In genomic region chr4:43476604-43477003, GRCm38 (mm10) we compare ENCODE assay signal across 15 mouse cellular contexts. TPM values are rescaled to one million over a fixed set of nuclear protein-coding genes. Genes with fewer than 3 reads are reported as not detected.
DNase-seq lines count a peak whose midpoint lies in the region; ATAC-seq lines count a peak whose summit lies in the region.
"Had no signal": no experiment of that assay in that cellular context is flagged by ENCODE, and none has a peak within 500 bp of the region (broad histone marks: within the 10 kb centered on the region; RNA-seq: fewer than 3 reads in every experiment).

No protein-coding gene starts in this region.

- no peak overlapping the region for H3K4me3 ChIP-seq in kidney, embryonic 16.5 days (ENCODE audit: low read length)
- H3K4me3 ChIP-seq: liver, embryonic 13.5 days had no signal

- WGBS in kidney, embryonic 16.5 days = 81% methylated on average over 6 of the region's 6 CpGs

- no peak overlapping the region for H3K9ac ChIP-seq in kidney, embryonic 16.5 days (replicated peaks; ENCODE audit: low read length)
- H3K9ac ChIP-seq: liver, embryonic 13.5 days had no signal

- no peaks in the 10 kb centered on the region for H3K36me3 ChIP-seq in kidney, embryonic 16.5 days (ENCODE audit: insufficient read depth, low read length)
- H3K36me3 ChIP-seq: liver, embryonic 13.5 days had no signal

- H3K9me3 ChIP-seq in kidney, embryonic 16.5 days (ENCODE audit: low read length) = no peaks in the 10 kb centered on the region
- H3K9me3 ChIP-seq: liver, embryonic 13.5 days had no signal

- no peak overlapping the region for H3K27ac ChIP-seq in kidney, embryonic 16.5 days (ENCODE audit: low read length)
- H3K27ac ChIP-seq: liver, embryonic 13.5 days had no signal

- DNase-seq in kidney, adult 9 months = peak; percentile 61
- DNase-seq in spleen, postnatal 36 days (ENCODE audit: low spot score in 2 of 2) = peak; percentile 62 to 70
- no peak for DNase-seq in spleen, postnatal 4 days (ENCODE audit: low spot score in 2 of 2)
- no peak for DNase-seq in left cerebral cortex, adult 11 months (ENCODE audit: low spot score)
- DNase-seq in urinary bladder, postnatal 4 days (ENCODE audit: low spot score in 2 of 2) = no peak
- DNase-seq in frontal cortex, postnatal 10 days (ENCODE audit: low spot score in 2 of 2) = no peak
- DNase-seq: cerebellum, postnatal 25 days; gastrocnemius, postnatal 14 days; liver, embryonic 13.5 days had no signal

- H3K27me3 ChIP-seq in kidney, embryonic 16.5 days (ENCODE audit: insufficient read depth, low read length) = no peaks in the 10 kb centered on the region
- H3K27me3 ChIP-seq: liver, embryonic 13.5 days; Patski had no signal

- no peak for ATAC-seq in kidney, embryonic 16.5 days (ENCODE audit: low FRiP score, low TSS enrichment)
- ATAC-seq in granulocyte monocyte progenitor cell, adult 5-6 weeks (replicated peaks; ENCODE audit: poor library complexity, severe bottlenecking) = 0 out of 2 replicates have a peak, but pooled peaks have one; percentile 5
- ATAC-seq: Patski had no signal

- H3K4me1 ChIP-seq in kidney, embryonic 16.5 days (ENCODE audit: insufficient read depth, low read length) = no peaks in the 10 kb centered on the region

- no peak overlapping the region for H3K4me2 ChIP-seq in kidney, embryonic 16.5 days (replicated peaks; ENCODE audit: low read depth, low read length)
- H3K4me2 ChIP-seq: liver, embryonic 13.5 days had no signal

RNA-seq across cellular contexts. Expression of gene Sit1, which starts 6.9 kb away (rescaled TPM):
- polyA plus RNA-seq in kidney, embryonic 16.5 days (2015; fragmentation: Nextera tagmentation; extraction: Ambion mirVana) = not detected in 2 replicates
- not detected in 2 replicates for total RNA-seq in granulocyte monocyte progenitor cell, adult 5-6 weeks (2014; fragmentation: Nextera tagmentation)
- total RNA-seq in granulocyte monocyte progenitor cell, adult 5-6 weeks (2017) = not detected in 2 replicates
- total RNA-seq: gastrocnemius, postnatal 14 days had no signal
- polyA plus RNA-seq: brain, embryonic 14.5 days; hindbrain, embryonic 11.5 days; liver, embryonic 13.5 days; Patski; stomach, embryonic 16.5 days had no signal

RNA-seq across cellular contexts. Expression of gene Ccdc107, which starts 16.1 kb away (rescaled TPM):
- 73.5 and 89.4 TPM in 2 replicates for polyA plus RNA-seq in kidney, embryonic 16.5 days (2015; fragmentation: Nextera tagmentation; extraction: Ambion mirVana)
- total RNA-seq in granulocyte monocyte progenitor cell, adult 5-6 weeks (2014; fragmentation: Nextera tagmentation) = 28.2 and 44.7 TPM in 2 replicates
- total RNA-seq in granulocyte monocyte progenitor cell, adult 5-6 weeks (2017) = 48.0 and 56.1 TPM in 2 replicates

RNA-seq across cellular contexts. Expression of gene Cd72, which starts 22.2 kb away (rescaled TPM):
- 3.3 and 4.1 TPM in 2 replicates for polyA plus RNA-seq in kidney, embryonic 16.5 days (2015; fragmentation: Nextera tagmentation; extraction: Ambion mirVana)
- 7.7 and 11.1 TPM in 2 replicates for total RNA-seq in granulocyte monocyte progenitor cell, adult 5-6 weeks (2014; fragmentation: Nextera tagmentation)
- total RNA-seq in granulocyte monocyte progenitor cell, adult 5-6 weeks (2017) = 7.0 and 9.1 TPM in 2 replicates
- total RNA-seq: gastrocnemius, postnatal 14 days had no signal

RNA-seq across cellular contexts. Expression of gene Arhgef39, which starts 22.9 kb away (rescaled TPM):
- 45.3 and 47.7 TPM in 2 replicates for polyA plus RNA-seq in kidney, embryonic 16.5 days (2015; fragmentation: Nextera tagmentation; extraction: Ambion mirVana)
- 52.0 and 55.5 TPM in 2 replicates for total RNA-seq in granulocyte monocyte progenitor cell, adult 5-6 weeks (2014; fragmentation: Nextera tagmentation)
- total RNA-seq in granulocyte monocyte progenitor cell, adult 5-6 weeks (2017) = 63.7 and 81.2 TPM in 2 replicates

RNA-seq across cellular contexts. Expression of gene Car9, which starts 30.2 kb away (rescaled TPM):
- polyA plus RNA-seq in kidney, embryonic 16.5 days (2015; fragmentation: Nextera tagmentation; extraction: Ambion mirVana) = 1.5 and 2.7 TPM in 2 replicates
- 11.6 and 16.9 TPM in 2 replicates for total RNA-seq in granulocyte monocyte progenitor cell, adult 5-6 weeks (2014; fragmentation: Nextera tagmentation)
- total RNA-seq in granulocyte monocyte progenitor cell, adult 5-6 weeks (2017) = 4.1 and 7.6 TPM in 2 replicates
- polyA plus RNA-seq: Patski had no signal

Comparison
In these comparisons a context has a peak if more than half of its experiments do, and no peak if none do; other contexts are left out.
1. DNase-seq: peak in kidney, adult 9 months (single experiment) and spleen, postnatal 36 days (2 of 2); none in spleen, postnatal 4 days (0 of 2), left cerebral cortex, adult 11 months (single experiment), urinary bladder, postnatal 4 days (0 of 2) and frontal cortex, postnatal 10 days (0 of 2).